Mouse (Mus musculus) c-Kit-negative CD71-positive TER-119-positive erythroid progenitor cells, embryonic 14.5 days (primary cell): ENCODE data around the gene Tmem50b.
"Not testable (repeated sequence)": the region's sequence is repeated elsewhere in the genome, so short reads cannot be mapped to it uniquely, and the experiment has no call there.

ENCODE experiments used
- DNase-seq: peaks from one replicate; pipeline ENCODE4 v3.0.0-alpha.2; 2013; ENCODE audit warnings: low read depth, low spot score

Gene Tmem50b

DNA sequence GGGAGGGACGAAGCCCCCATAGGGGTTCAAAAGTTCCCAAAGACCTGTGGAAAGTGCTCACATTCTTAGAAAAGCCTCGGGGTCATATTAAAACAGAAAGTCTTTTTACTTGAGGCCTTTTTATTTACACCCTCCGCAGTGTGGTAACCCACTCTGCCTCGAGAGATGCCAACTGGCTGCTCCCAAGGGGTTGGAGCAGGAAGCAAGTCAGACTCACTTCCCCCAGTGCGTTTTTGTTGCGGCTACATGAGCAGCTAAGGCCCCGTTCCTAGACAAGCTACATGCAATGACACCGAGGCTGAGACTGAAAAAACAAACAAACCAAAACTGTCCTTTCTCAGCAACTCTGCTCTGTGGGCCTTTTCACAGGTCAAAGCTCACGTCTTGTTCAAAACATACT lies 59.1 kb downstream of the Tmem50b start:
- DNase-seq: no peak

DNA sequence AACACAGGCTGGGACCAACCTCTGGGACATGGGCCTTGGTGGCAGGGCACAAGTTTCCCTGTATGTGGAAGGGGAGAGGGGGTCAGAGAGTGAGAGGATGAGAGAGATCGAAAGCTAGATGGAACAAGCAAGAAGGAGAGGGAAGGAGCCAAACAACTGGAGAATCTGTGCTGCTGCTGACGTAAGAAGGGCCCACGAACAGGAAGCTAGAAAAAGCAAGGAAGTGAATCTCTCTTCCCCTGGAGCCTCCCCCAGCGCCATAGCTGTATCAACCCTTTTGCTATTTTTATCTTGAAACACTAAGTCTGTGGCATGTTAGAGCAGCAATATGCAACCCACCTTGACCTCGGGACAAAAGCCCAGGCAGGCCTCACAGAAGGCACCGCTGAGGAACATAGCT lies 59.5 kb downstream of the Tmem50b start:
- DNase-seq: no peak

GRCm38 (mm10) chr16:91537065-91537464 lies 60.5 kb downstream of the Tmem50b start:
- DNase-seq: no peak

- DNase-seq: no peak
These were observed 61.2 kb downstream of the Tmem50b start for GRCm38 (mm10) chr16:91536372-91536771.

DNA sequence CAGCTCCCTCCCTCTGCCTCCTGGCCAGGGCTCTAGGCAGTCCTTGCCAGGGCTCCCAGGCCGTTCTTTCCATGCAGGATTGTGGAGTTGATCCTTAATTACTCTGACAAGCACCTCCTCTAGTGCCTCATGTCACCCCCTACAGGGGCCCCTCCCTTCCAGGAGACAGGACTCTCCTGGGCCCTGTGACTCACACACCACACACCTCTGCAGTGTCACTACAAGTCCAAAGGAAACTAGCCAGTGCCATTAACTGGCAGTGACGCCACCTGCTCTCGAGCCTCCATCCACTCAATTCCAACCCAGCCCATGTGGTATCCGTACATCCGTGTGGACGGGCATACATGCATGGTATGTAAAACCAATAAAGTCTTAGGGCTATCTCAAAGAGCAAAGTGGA lies 62.7 kb downstream of the Tmem50b start:
- DNase-seq: no peak

DNA sequence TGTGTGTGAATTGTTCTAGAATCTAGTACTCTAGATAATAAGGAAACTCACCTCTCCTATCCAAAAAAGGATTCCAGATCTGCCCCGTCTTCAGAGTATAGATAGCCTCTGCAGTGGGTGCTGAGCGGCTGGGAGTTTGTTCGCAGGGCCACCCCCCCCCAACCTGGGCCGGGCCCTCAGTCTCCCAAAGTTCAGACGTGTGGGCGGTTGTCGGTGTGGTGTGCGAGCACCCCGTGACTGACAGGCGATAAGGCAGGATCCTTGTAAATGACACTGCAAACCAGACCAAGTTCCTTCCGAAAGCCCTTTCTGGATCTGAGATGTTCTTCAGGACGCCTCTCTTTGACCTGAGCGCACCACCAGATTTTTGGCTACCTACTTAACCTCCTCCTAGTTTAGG lies 63.1 kb downstream of the Tmem50b start:
- peak; percentile 82 for DNase-seq

GRCm38 (mm10) chr16:91533097-91534001 lies 64.3 kb downstream of the Tmem50b start:
- no peak for DNase-seq

GRCm38 (mm10) chr16:91532429-91532828 lies 65.2 kb downstream of the Tmem50b start:
- no peak for DNase-seq

GRCm38 (mm10) chr16:91531856-91532255 lies 65.7 kb downstream of the Tmem50b start:
- no peak for DNase-seq

- DNase-seq: not testable (repeated sequence)
These were observed 66.8 kb downstream of the Tmem50b start for GRCm38 (mm10) chr16:91530830-91531229.

DNA sequence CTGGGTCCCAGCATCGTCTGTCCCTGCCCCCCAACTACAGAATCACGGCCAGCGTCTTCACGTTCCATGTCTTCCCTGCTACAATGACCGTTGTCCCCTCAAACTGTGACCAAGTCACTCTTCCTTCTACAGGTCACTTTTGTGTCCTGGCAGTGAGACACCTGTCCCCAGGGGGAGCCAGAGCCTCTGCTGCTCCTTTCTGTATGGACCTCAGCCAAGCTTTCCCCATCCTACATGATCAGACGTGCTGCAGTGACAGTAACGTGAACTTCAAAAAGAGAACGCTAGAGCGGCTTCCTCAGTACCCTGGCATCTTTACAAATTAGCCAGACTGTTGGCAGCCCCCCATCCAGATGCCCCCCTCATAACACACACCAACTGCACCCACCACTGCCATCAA lies 69.0 kb downstream of the Tmem50b start:
- no peak for DNase-seq

DNA sequence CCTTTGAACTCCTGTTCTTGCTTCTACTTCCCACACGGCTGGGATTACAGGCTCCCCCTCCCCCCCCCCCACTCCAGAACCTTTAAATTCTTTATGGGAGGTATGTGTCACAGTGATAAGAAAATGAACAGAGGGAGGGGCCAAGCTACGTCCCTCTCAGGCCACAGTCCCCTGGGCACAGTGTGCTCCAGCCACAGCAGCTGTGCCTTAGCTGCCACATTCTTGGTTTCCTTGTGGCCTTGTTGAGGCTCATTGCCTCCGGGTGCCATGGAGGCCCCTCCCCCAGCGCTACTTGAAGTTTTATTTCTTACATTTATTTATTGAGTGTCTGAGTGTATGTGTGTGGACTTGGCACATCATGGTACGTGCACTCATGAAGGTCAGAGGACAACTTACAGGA lies 70.1 kb downstream of the Tmem50b start:
- DNase-seq: no peak

DNA sequence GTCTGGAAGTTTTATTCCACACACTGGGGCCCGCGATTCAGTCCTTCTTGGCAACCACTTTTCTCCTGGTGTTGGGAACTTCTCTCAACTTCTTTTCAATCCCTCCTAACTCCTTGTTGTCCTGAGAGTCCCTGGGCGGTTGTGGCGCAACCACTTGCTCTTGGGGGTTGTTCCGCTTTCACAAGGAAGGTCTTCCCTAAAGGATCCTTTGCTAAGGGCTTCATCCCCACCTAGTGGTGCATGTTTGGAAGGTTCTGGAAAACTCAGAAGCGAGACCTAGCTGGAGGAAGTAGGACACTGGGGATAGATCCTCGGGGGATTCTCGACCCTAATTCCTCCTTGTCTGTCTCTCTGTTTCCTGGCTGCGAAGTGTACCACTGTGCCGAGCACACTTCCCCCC lies 70.5 kb downstream of the Tmem50b start:
- no peak for DNase-seq

- no peak for DNase-seq
These were observed 71.3 kb downstream of the Tmem50b start for GRCm38 (mm10) chr16:91526274-91526673.
